Mouse (Mus musculus): ENCODE results near the gene Olfr1425. TPM values are rescaled to one million over a fixed set of nuclear protein-coding genes. Genes with fewer than 3 reads are reported as not detected.
"Not testable (repeated sequence)": the region's sequence is repeated elsewhere in the genome, so short reads cannot be mapped to it uniquely, and the experiment has no call there.

The Olfr1425 gene
- not detected for total RNA-seq (2021)
- long read RNA-seq, experiment 1, result 0 reads
- long read RNA-seq, experiment 2, result 0 reads

DNA sequence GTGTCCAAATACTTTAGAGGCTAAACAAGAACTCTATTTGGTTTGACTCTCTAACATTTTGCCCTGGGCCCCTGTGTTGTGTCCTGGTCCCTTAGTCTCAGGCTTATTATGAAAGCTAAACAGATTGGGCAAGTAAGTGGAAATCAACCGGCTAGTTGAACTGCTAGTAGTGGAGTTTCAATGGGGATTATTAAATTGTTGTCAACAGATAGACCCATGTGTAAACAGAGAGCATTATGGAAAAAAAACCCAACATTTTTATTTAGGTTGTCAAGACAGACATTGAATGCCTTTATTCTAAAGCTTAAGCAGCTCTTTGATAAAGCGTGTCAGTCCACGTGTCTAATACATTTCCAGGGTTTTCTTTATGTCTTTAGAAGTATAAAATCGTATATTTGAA is at the start of gene Olfr1425:
Gene Olfr1425 (minus strand): TSS at position 101 of the 400 bp plus-strand sequence.
- intact Hi-C loops (cut with DNase I); DNase-seq (ENCODE audit: low spot score in 2 of 2): not testable (repeated sequence)

DNA sequence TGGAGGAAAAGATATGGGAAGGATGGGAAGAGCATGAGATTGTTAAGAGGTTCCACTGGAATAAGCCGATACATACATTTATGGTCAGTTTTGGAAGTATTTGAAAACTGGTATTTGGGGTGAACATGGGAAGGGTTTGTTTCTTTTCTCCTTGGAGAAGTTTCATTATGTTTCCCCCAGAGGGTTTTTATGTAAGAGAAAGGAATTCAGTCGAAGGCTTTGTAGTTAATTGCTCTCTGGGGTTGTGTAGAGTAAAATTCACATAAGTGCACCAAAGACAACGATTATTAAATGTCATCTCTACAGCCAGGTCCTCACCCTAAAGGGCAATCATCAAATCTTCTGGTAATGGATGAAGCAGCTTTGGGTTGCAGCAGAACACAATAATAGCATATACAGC is 45.6 kb upstream of the Olfr1425 start, which contains the start of gene Olfr76:
Gene Olfr76 (minus strand): TSS at position 101 of the 400 bp plus-strand sequence.
- DNase-seq (ENCODE audit: low spot score in 2 of 2), result no peak
- intact Hi-C loops (cut with DNase I), result no loop called here

DNA sequence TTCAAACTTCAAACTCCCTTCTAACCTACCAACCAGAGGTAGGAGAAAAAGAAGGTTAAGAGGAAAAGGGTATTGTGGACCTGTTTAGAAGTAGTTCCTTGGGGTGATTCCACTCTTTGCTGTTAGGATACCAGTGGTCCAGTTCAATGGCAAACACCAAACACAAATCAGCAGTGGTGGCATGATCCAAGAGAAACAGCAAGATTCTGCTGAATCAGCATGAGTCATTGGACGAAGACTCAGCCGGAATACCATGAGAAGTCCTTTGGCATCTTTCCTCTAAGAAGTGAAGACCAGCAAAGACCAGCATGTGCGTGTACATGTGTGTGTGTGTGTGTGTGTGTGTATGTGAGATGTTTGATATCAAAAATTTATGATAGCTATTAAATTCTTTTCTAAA is 38.9 kb upstream of the Olfr1425 start:
- intact Hi-C loops (cut with DNase I), result no loop called here
- no peak for DNase-seq (ENCODE audit: low spot score in 2 of 2)

DNA sequence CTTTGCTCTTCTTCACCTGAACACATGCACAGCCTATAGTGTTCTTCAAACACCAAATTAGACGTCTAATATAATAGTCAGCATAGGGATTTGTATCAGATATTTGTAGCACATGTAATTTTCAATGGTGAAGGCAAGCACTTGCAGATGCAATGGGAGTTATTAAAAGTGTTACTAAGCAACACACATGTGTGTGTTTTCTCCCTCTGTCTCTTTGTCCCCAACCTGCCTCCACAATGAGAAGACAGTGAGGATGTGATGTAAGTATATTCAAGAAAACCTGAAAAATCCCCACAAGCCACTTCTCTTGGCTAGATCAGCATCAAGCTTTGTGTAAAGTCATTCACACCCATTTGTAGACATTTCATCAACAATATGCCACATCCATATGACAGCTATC is 38.3 kb upstream of the Olfr1425 start, which contains the start of gene Olfr1428:
Gene Olfr1428 (minus strand): TSS at position 101 of the 400 bp plus-strand sequence.
- intact Hi-C loops (cut with DNase I), result no loop called here
- no peak for DNase-seq (ENCODE audit: low spot score in 2 of 2)

DNA sequence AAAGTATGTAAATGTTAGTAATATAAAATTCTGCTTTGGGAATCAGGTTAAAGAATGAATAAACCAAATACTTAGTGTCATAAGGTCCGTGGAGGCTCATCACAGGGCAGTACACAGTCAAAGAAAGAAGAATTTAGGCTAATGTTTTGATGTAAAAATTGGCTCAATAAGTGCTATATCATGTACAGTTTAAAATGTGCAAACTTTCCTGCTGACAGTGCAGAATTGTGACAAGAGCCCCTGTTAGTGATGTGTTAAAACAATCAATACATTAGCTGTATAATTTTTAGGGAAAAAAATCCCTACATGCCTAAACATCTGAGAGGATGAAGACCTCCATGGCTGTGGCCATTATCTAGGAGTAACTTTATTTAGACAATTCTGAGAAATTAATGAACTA is 36.3 kb upstream of the Olfr1425 start:
- intact Hi-C loops (cut with DNase I), result no loop called here
- DNase-seq (ENCODE audit: low spot score in 2 of 2), result no peak

DNA sequence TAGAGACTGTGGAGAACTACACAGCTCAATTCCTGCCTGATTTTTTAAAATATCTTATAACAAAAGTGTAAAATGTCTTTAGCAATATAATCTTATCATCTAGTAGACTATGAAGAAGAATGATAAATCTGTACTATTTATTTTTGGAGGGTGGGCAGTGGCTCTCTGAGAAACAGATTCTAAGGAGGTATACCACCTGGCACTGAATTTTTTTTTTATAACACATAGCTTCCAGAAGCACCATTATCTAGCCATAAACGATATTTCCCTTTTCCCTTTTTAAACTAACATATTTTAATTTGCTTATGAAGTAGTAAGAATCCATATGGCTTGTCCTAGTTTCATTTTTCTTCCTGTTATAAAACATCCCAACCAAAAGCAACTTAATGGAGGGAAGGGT is 27.0 kb upstream of the Olfr1425 start:
- intact Hi-C loops (cut with DNase I), result no loop called here

DNA sequence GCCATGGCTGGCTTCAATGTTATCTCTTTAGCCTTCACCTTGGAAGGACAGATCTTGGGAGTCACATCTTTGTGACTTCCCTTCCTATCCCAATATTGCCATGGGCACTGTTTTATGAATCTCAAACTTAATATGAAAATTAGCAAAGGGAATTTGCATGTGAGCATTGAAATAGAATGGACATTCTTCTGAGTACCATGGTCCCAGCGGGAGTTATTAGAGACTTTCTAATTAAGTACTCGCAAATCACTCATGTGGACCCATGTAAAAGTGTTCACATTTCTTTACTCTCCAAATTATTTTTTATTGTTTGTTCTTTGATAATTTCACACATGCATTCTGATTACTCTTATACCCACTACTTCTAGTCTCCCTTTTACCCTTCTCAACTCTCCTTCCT is 25.7 kb upstream of the Olfr1425 start, which contains the start of gene Olfr1427:
Gene Olfr1427 (minus strand): TSS at position 101 of the 400 bp plus-strand sequence.
- intact Hi-C loops (cut with DNase I), result no loop called here

More for the DNA sequence above, 27.0 kb upstream of the Olfr1425 start:
- DNase-seq (ENCODE audit: low spot score in 2 of 2), result peak in 1 of 2 experiments; percentile 10

DNA sequence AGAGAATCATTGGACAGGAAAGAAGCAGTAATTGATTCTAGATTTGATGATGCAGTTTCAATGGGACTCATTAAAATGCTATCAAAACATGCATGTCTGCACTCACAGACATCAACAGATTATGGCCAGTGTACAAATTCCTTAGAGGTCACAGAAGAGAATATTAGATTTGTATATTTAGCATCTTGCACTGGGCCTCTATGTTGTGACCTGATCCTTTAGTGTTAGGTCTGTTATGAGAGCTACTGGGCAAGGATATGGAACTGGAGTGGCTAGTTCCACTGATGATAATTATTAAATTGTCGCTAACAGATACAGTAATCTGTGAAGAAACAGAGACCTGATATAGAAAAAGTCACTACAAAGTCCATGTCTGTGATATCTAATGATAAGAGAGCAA is 14.4 kb upstream of the Olfr1425 start, which contains the start of gene Olfr1426:
Gene Olfr1426 (minus strand): TSS at position 101 of the 400 bp plus-strand sequence.
- DNase-seq (ENCODE audit: low spot score in 2 of 2), result no peak
- intact Hi-C loops (cut with DNase I), result no loop called here

More for the DNA sequence above, 25.7 kb upstream of the Olfr1425 start, which contains the start of gene Olfr1427:
- DNase-seq (ENCODE audit: low spot score in 2 of 2), result no peak

DNA sequence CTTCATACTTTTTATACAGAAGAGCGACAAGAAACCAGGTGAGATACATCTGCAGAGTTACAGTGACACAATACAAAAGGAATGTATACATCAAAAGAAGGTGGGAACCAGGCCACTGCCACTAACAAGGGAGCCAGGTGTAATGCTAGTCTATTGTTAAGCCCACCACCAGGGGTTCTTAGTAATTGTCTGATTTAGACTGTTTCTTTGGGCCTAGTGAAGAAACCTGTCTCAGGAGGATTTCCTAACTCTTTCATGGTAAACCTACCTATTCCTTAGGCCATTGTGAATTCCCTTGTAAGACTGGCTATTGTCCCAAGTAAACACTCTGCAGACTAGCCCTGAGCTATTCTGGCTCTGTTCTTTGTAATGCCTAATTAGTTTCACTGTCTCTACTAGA is 8.0 kb downstream of the Olfr1425 start:
- DNase-seq (ENCODE audit: low spot score in 2 of 2); intact Hi-C loops (cut with DNase I): not testable (repeated sequence)

DNA sequence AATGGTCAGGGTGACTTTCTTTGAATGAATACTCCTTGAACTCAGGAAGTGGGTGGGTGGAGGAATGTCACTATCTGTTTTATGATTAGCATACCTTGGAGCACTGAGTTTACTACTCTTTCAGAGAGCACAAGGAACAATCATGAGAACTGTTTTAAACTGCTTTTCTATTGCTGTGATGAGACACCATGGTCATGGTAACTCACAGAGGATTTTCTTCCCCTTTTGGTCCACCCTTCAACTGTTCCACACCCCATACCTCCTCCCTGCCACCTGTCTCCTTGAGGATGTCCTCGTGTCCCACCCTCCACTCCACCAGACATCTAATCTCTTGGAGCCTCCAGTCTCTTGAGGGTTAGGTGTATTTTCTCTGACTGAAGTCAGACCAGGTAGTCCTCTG is 9.7 kb downstream of the Olfr1425 start:
- DNase-seq (ENCODE audit: low spot score in 2 of 2); intact Hi-C loops (cut with DNase I): not testable (repeated sequence)

DNA sequence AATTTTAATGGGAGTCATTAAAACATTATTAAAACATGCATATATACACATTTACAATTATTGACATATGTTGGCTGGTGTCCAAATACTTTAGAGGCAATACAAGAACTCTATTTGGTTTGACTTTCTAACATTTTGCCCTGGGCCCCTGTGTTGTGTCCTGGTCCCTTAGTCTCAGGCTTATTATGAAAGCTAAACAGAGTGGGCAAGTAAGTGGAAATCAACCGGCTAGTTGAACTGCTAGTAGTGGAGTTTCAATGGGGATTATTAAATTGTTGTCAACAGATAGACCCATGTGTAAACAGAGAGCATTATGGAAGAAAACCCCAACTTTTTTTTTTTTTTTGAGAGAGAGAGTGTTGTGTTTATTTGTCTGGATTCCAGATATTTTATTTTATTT is 14.9 kb downstream of the Olfr1425 start, which contains the start of gene Olfr1424:
Gene Olfr1424 (minus strand): TSS at position 101 of the 400 bp plus-strand sequence.
- intact Hi-C loops (cut with DNase I); DNase-seq (ENCODE audit: low spot score in 2 of 2): not testable (repeated sequence)

DNA sequence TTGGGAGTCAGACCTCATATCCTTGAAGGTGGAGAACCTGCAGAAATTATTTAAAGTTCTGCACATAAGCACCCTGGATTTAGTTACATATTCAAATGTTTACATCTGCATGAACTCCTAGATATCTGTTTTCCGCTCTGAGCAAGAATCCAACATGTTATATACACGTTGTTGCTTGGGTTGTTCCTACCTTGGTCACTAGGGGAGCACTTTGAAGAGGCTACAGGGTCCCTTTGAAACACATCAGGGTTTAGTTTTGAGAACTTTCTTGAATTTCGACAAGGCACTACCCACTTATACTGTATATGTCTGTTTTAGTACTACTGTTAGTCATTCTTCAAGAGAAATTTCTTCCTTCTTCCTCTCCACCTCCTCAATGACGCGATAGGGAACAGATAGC is 34.4 kb downstream of the Olfr1425 start:
- DNase-seq (ENCODE audit: low spot score in 2 of 2), result no peak
- intact Hi-C loops (cut with DNase I), result no loop called here

DNA sequence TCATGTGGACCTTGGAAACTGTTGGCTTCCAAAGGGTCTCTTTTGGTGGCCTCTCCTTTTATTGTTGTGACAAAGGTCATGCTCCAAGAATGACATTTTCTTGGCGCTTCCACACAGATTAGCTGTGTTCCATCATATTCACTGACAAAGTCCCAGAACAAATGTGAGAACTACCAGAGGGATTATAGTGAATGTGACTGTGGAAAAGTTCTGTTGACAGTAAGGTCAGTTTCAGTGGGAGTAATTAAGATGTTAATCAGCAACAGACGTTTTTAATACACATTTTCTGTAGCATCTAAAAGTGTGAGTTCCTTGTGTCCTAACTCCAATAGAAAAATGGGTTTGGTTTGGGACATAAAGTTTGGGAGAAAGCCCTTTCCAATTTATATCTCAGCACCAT is 36.3 kb downstream of the Olfr1425 start, which contains the start of gene Olfr1423:
Gene Olfr1423 (minus strand): TSS at position 101 of the 400 bp plus-strand sequence.
- intact Hi-C loops (cut with DNase I), result no loop called here
- no peak for DNase-seq (ENCODE audit: low spot score in 2 of 2)

DNA sequence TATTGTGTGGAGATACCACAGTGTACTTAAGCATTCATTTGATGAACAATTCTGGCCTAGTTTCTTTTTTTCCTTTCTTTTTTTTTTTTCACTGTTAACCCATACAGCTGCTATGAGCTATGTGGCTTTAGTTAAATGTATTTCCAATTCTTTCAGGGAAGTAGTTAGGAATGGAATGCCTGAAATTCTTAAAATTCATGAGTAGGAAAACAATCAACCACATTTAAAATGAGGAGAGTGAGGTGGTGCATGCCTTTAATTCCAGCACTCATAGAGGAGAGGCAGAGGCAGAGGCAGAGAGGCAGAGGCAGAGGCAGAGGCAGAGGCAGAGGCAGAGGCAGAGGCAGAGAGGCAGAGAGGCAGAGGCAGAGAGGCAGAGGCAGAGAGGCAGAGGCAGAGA is 39.8 kb downstream of the Olfr1425 start:
- intact Hi-C loops (cut with DNase I), result no loop called here

DNA sequence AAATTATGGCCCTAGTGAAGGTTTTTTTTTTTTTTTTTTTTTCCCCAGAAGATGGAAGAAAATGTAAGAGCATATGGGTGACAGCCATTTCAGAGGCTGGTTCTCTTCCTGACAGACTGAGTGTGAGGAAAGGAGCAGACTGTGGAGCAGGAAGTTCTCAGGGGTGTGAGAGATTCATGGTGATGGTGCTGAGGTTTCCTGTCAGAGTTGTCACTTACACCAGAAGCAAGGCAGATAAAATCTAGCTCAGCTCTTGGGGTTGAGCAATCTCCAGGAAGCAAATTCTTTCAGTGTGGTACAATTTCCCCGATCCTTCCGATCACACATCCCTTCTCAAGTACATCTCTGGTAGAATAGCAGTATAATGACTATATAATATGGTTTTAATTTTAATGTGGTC is 50.9 kb downstream of the Olfr1425 start:
- intact Hi-C loops (cut with DNase I), result no loop called here
- DNase-seq (ENCODE audit: low spot score in 2 of 2), result no peak

More for the DNA sequence above, 39.8 kb downstream of the Olfr1425 start:
- no peak for DNase-seq (ENCODE audit: low spot score in 2 of 2)

DNA sequence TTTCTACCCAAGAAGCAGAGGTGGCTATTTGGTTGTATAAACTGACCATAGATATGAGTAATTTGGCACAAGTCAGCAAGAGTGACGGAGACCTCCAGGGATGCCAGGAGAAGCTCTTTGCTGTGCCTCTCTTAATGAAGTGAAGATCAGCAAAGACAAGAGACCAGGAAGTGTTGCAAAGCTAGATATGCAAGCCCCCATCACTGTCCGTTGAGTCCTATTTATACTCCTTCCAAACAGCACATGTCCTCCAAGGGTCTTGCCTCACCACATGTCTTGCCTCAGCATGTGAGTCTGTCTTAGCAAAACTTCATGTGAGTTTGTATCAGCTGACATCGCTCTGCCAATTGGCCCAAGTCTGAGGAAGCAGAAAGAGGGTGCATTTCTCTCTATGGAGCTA is 52.2 kb downstream of the Olfr1425 start:
- intact Hi-C loops (cut with DNase I), result no loop called here
- DNase-seq (ENCODE audit: low spot score in 2 of 2), result no peak

DNA sequence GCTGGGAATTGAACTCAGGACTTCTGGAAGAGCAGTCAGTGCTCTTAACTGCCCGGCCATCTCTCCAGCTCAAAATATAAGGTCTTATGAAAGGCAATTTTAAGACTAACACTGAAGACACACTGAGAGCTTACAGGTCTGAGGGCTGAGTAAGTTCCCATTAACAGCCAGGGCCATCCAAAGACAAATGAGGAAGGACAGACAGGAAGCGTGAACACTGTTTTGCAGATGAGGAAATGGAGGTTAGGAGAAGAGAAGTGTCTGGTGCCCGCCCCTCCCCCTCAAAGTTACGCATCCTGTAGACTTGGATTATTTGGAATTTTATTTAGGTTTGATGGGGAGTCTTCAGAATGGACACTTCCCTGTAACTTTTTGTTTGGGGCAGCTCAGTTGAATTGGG is 53.4 kb downstream of the Olfr1425 start:
- DNase-seq (ENCODE audit: low spot score in 2 of 2), result no peak
- intact Hi-C loops (cut with DNase I), result no loop called here
